Mouse (Mus musculus): ENCODE measurements around the gene 2010106E10Rik. TPM values are rescaled to one million over a fixed set of nuclear protein-coding genes. Genes with fewer than 3 reads are reported as not detected.

Gene 2010106E10Rik
- not detected for polyA plus RNA-seq (2017; shearing (Covaris generic))

DNA sequence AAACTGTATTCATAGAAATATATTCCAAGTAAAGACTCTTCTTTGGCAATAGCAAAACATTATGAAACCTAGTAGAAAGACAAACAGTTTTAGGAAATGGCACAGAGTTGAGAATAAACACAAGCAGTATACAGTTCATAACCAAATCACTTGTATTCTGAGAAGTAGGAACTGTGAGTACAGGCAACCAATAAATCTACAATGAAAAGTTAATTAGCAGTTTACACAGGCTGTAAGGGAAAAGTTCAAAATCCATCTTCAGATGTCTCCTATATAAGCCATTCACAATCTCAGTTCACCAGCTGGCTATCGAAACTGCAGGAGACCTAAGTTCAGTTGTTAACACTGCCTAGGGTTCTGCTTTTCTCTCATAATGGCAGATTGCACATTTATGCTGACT lies at the start of gene 2010106E10Rik:
Gene 2010106E10Rik, plus strand, starts transcription at position 301 of the 400 bp plus-strand sequence.

DNA sequence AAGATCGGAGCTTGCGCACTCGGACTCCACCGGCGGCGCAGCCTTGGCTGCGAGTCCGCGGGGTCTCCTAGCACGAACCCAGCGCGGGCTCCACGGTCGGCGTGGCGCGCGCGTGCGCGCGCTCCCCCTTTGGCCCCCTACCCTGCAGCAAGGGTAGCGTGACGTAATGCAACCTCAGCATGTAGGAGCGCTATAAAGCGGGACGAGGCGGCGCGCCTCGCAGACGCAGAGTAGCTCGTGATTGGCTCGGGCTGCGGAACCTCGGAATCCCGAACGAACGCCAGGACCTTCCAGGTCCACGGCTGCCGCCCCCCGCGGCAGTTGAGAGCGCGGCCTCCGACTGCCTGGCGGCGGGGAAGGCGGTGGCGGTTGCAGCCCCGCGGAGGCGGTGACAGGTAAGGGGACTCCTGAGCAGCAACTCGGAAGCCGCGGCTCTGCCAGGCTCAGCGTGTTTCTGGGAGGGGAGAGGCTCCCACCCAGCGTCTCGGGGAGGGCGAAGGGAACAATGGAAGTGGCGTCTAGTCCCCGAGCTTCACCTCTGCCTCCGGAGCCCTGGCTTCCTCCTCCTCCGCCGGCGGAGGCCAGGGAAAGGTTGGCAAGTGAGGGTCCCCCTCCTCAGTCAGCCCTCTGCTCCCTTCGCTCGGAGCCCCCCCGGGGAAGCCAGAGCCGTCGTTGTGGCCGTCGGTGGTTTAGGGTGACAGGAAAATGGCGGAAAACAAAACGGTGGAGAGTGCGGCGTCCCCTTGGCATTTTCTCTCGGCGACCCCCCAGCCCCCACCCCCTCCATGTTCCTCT lies 105.6 kb downstream of the 2010106E10Rik start, which contains the start of gene Zfp711:
Gene Zfp711, plus strand, starts transcription at position 16 of the 795 bp plus-strand sequence.

Other genes starting within 250 kb of the 2010106E10Rik start
- gene Apool, start 183.9 kb upstream of the 2010106E10Rik start, polyA plus RNA-seq (2017; shearing (Covaris generic)): 35.1 TPM
- not detected for gene Satl1, start 88.5 kb upstream of the 2010106E10Rik start, polyA plus RNA-seq (2017; shearing (Covaris generic))
- gene Zfp711, start 105.3 kb downstream of the 2010106E10Rik start, polyA plus RNA-seq (2017; shearing (Covaris generic)): not detected
- gene Pof1b, start 203.4 kb downstream of the 2010106E10Rik start, polyA plus RNA-seq (2017; shearing (Covaris generic)): not detected

Measured in CD4-positive, CD25-positive, alpha-beta regulatory T cell, adult 9 weeks (primary cell).